Mouse (Mus musculus): ENCODE data around the gene Gm21188. TPM values are rescaled to one million over a fixed set of nuclear protein-coding genes. Genes with fewer than 3 reads are reported as not detected.

Gm21188 gene
- polyA plus RNA-seq (2017; shearing (Covaris generic)): 0.17 TPM

GRCm38 (mm10) chr13:120052085-120052484 is at the start of gene Gm21188:
Gene Gm21188 (minus strand): TSS chr13:120052194.

GRCm38 (mm10) chr13:120026911-120027310 is 25.1 kb downstream of the Gm21188 start, which contains the start of gene Gm36079:
Gene Gm36079 (minus strand): TSS chr13:120027011.

Other genes starting within 250 kb of the Gm21188 start
- gene AF067063, start 222.0 kb downstream of the Gm21188 start, polyA plus RNA-seq (2017; shearing (Covaris generic)): not detected
- not detected for gene D13Ertd608e, start 216.2 kb downstream of the Gm21188 start, polyA plus RNA-seq (2017; shearing (Covaris generic))
- gene Tcstv1, start 157.4 kb downstream of the Gm21188 start, polyA plus RNA-seq (2017; shearing (Covaris generic)): not detected
- not detected for gene Gm21761, start 122.9 kb downstream of the Gm21188 start, polyA plus RNA-seq (2017; shearing (Covaris generic))
- not detected for gene B020031M17Rik, start 101.4 kb downstream of the Gm21188 start, polyA plus RNA-seq (2017; shearing (Covaris generic))
- not detected for gene Gm36079, start 25.2 kb downstream of the Gm21188 start, polyA plus RNA-seq (2017; shearing (Covaris generic))
- gene Gm20767, start 88.1 kb upstream of the Gm21188 start, polyA plus RNA-seq (2017; shearing (Covaris generic)): not detected
- gene Gm21818, start 120.2 kb upstream of the Gm21188 start, polyA plus RNA-seq (2017; shearing (Covaris generic)): not detected
- not detected for gene Gm21762, start 163.8 kb upstream of the Gm21188 start, polyA plus RNA-seq (2017; shearing (Covaris generic))
- gene Gm21731, start 186.9 kb upstream of the Gm21188 start, polyA plus RNA-seq (2017; shearing (Covaris generic)): not detected
- gene AF067061, start 210.9 kb upstream of the Gm21188 start, polyA plus RNA-seq (2017; shearing (Covaris generic)): not detected
- gene BC147527, start 248.2 kb upstream of the Gm21188 start, polyA plus RNA-seq (2017; shearing (Covaris generic)): 85.1 TPM